Mouse (Mus musculus) adrenal gland, adult 18-20 months (tissue): ENCODE data around the gene Wdr60. TPM values are rescaled to one million over a fixed set of nuclear protein-coding genes. Genes with fewer than 3 reads are reported as not detected.
A peak's percentile ranks its signal among the peaks of the same experiment; 100 is the strongest.

Experiments
- DNase-seq, 2 experiments: peaks; one replicate each; pipeline ENCODE4 v3.0.0; 2021 to 2022; ENCODE audit warnings: low spot score in 2 of 2
- total RNA-seq, 2 experiments: library from RNA; stranded (reverse); gene quantifications; 1 replicate in 1 of 2; 2 replicates in 1 of 2; pipeline ENCODE4 v1.2.3; 2021

Gene Wdr60
- total RNA-seq, 2 experiments from 2014 or later: 8.0 to 13.7 TPM

DNA sequence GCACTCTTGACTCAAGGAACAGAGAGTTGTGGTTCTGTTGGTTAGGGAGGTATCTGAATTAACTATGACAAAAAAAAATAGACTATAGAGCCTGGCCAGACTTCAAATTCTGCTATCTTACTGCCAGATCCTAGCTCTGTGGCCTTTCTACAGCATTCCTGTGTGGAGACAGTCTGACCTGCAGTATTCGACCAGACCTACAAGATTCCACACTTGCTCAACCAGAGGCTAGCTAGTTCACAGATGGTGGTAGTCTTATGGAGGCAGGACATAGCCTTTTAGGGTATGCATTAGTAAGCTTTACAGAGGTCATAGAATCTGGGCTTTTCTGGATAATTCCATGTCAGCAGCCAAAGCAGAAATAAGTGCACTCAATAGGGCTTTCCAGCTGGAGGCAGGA lies 7.7 kb upstream of the Wdr60 start:
- DNase-seq: no peak

GRCm38 (mm10) chr12:116269450-116269849 lies 6.6 kb upstream of the Wdr60 start:
- DNase-seq: peak in 1 of 2 experiments; percentile 11

DNA sequence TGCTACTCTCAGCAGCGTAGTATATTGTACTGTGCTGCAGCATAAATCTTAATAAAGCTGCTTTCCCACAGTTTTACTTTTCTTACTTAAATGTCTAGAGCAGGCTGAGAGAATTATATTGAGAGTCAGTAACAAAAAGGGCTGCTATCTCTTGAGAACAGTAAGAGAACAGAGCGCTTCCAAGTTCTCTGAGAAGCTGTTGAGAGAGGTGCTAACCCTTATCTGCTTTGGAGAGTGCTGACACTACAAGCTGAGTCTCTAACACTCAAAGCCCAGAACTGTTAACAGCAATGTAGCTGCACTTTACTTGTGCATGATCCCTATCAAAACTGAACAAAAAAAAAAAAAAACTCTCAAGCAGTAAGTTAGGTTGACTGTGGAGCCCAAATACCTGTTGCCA lies 2.5 kb upstream of the Wdr60 start:
- no peak for DNase-seq

DNA sequence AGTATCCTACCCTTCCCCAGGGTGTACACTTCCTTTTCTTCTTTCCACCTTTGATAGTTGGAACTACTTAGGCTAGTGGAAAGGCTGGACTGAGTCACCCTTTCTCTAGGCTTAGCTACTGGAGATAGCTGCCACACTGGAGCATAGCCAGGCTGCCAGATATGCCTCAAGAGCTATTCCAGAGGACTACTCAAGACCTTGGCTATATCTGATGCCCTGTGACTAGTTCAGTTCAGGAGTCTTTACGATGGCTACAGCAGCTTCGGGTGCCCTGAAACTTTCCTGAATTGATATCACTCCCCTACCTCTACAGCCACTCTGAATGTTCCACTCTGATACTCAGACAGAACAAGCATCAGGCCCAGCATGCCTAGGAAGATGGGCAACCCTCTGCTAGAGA lies 1.9 kb upstream of the Wdr60 start:
- DNase-seq: no peak

DNA sequence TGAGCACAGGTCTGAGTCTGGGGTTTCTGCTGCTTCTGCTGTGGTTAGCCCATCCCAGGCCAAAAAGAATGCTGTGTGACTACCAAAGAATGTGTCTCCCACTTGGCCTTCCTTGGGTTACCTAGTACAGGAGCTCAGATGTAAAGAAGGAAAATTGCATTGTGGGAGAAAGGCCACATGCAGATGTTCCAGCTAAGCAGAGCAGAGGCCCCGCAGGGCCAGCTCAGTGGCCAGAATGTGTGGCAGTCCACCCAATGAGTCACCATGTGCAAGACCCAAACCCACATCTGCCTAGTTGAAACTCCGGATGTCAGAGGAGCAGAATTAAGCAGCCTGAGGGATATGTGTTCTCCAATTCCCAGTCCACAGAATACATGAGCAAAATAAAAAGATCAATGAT lies 4.5 kb downstream of the Wdr60 start:
- no peak for DNase-seq

DNA sequence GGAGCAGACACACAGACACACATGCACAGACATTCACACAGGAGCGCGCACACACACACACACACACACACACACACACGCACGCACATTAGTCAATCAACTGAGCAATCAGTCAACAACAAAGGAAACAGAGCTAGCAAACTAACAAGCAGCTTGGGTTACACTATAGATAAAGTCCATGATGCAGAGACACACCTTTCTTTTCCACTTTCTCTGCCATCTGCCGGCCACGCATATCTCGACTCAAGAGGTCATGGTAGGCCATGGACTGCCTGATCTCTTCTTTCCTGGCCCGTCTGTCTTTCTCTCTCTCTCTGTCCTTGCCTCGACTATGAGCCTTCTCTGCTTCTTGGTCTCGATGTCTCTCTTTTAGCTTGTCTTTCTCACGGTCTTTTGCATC lies 7.2 kb downstream of the Wdr60 start:
- DNase-seq: no peak

DNA sequence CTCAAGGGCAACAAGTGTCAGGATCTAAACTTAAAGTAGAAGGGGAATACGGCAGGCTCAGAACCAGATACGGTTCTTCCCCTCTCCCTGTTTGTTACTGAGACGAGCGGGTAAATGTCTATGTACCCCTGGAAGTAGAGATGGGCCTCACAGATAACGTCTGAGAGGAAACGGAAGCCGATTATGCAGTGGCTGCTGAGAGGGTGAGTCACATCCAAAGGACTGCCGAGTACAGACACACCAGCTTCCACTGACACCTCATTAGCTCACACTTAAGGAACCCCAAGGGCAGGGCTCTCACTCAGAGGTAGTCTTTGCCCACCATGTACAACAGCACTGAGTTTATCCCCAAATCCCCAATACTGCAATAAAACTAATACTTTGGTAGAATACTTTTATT lies 8.2 kb downstream of the Wdr60 start:
- no peak for DNase-seq

- DNase-seq: no peak
Measured at GRCm38 (mm10) chr12:116244601-116245000, 18.2 kb downstream of the Wdr60 start.

- DNase-seq: no peak
Measured at GRCm38 (mm10) chr12:116238803-116239202, 24.0 kb downstream of the Wdr60 start.

DNA sequence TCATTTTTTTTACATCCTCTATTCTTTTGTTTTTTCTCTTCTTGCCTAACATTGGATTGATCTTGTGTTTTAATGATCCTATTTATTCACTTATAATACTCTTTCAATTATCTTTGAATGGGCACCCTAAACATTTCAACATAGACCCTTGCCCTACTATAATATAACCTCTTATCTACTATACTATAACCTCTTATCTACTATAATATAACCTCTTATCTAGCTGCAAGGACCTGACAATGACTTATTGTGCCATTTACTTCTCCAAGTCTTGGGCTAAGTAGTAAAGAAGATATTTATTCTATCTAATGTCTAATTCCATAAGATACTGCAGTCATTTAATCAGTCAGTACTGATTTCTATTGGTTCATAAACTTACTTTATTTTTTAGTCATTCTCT lies 24.5 kb downstream of the Wdr60 start:
- no peak for DNase-seq

- no peak for DNase-seq
Measured at GRCm38 (mm10) chr12:116236658-116237057, 26.2 kb downstream of the Wdr60 start.

GRCm38 (mm10) chr12:116235356-116235755 lies 27.5 kb downstream of the Wdr60 start:
- DNase-seq: no peak

- no peak for DNase-seq
Measured at GRCm38 (mm10) chr12:116232061-116232460, 30.8 kb downstream of the Wdr60 start.

GRCm38 (mm10) chr12:116231612-116232011 lies 31.2 kb downstream of the Wdr60 start:
- DNase-seq: peak; percentile 86 to 88

DNA sequence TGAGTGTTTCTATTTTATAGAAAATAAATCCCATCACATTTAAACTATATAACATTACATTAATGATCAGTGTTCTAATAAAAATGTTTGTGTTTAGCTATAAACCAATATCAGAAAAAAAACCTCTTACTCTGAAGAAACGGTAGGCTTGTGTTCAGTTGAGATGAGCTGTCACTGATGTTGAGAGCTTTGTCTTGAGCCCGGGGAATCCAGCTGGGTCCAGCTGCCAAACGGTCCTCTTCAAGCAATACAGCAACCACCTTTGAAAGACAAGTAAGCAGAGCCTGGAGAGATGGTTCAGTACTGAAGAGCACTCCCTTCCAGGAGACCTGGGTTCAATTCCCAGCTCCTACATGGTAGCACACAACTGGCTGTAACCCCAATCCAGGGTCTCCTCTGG lies 33.4 kb downstream of the Wdr60 start:
- DNase-seq: no peak

GRCm38 (mm10) chr12:116226289-116227057 lies 36.3 kb downstream of the Wdr60 start:
- no peak for DNase-seq

DNA sequence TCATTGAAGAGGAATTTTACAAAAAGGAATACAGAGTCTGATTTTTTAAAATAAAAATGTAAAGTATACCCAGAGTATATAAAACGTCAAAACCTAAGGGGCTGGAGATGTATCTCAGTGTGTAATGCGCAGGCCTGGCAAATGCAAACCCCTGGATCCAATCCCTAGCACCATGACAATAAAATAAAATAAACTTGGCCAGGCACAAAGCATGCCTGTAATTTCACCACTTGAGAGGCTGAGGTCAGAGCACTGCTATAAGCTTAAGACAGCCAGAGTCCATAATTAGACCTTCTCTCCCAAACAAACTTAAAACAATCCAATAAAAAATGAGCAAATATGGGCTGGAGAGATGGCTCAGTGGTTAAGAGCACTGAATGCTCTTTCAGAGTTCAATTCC lies 39.7 kb downstream of the Wdr60 start:
- no peak for DNase-seq

GRCm38 (mm10) chr12:116207486-116207885 lies 55.3 kb downstream of the Wdr60 start:
- no peak for DNase-seq

DNA sequence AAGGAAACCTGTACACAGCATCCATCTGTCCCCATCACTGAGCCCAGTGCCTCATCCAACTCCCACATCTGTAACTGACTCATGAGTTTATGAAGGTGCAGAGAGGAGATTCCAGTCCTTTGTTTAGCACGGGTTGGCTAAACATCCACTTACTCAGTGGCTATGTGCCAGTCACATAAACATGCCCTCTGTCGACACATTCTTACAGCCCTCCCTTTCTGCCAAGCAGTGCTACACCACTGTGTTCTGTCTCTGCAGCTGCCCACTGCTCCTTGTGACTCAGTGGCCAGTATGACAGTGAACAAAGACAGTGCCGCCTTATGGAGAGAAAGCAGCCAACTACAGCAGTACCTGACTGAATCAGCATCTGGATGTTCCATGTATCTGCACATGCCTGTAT lies 57.1 kb downstream of the Wdr60 start:
- DNase-seq: no peak

- DNase-seq: peak; percentile 50 to 66
Measured at GRCm38 (mm10) chr12:116202176-116202981, 60.4 kb downstream of the Wdr60 start.

- DNase-seq: no peak
Measured at GRCm38 (mm10) chr12:116198791-116199190, 64.0 kb downstream of the Wdr60 start.

DNA sequence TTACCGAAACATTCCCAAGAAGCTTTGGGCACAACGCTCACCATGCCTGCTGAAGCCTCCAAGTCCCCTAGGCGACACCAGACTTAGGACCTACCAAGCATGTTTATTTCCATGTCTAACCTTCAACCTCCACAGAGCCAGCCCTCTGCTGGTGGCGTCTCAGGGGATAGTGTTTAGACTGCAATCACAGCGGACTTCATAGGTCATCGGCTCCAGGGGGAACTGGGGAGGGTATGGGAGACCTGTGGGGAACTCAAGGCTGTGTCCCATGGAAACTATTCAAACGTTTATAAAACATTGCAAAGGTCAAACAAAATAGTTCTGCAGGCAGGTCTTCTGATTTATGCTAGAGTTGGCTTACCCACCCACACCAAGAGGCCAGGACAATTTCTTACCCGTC lies 66.6 kb downstream of the Wdr60 start:
- DNase-seq: no peak
